Mouse (Mus musculus) spleen, adult 2 months (tissue): ENCODE measurements around the gene Brd2.

ENCODE experiments used
- CTCF ChIP-seq: fragments of 200-500 bp; IDR thresholded peaks from 2 replicates; pipeline ENCODE4 v1.5.1; 2011; ENCODE audit warnings: mild to moderate bottlenecking, inconsistent platforms; ENCODE audit not compliant: insufficient read depth, insufficient read length, insufficient replicate concordance; ENCODE audit errors: extremely low read depth
- POLR2A ChIP-seq: fragments of 200-500 bp; IDR thresholded peaks from 2 replicates; pipeline ENCODE4 v1.6.1; 2011; ENCODE audit warnings: low read depth, low read length, inconsistent platforms

DNA sequence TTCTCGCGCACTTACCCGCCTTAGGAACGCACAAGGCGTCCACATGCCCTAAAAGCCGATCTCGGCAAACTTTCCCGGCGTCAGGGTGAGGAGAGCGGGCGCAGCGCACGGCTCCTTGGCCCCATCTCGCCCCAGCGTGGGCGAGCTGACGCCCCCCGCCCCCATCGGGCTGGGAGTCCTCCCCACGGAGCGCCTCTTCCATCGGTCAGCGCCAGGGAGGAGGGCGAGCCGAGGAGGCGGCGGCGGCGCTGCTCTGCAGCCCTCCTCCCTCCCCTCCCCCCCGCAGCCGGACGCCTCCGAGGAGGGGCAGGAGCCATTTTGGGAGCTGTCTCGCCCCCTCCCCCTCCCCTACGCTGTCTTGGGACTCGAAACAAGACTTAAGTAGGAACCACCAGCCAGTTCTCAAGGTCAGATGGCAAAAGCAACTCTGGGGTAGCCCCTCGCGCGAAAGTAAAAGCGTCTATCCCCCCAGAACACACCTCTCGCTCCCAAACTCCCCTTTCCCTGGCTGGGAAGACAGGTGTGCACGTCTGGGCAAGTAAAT lies 2.2 kb downstream of the Brd2 start:
- TF ChIP-seq POLR2A: peak; percentile 11; the same call in 1 of the 2 replicates
- no peak for TF ChIP-seq CTCF
